Mouse (Mus musculus) neutrophil, adult 83 days (primary cell): Measurements from ENCODE around the gene Fgf23. TPM values are rescaled to one million over a fixed set of nuclear protein-coding genes. Genes with fewer than 3 reads are reported as not detected.

Experiments used
- total RNA-seq, 2 experiments: library from RNA; stranded (reverse); gene quantifications; one replicate each; pipeline ENCODE4 v1.2.4; 2023

Gene Fgf23
- total RNA-seq = not detected

DNA sequence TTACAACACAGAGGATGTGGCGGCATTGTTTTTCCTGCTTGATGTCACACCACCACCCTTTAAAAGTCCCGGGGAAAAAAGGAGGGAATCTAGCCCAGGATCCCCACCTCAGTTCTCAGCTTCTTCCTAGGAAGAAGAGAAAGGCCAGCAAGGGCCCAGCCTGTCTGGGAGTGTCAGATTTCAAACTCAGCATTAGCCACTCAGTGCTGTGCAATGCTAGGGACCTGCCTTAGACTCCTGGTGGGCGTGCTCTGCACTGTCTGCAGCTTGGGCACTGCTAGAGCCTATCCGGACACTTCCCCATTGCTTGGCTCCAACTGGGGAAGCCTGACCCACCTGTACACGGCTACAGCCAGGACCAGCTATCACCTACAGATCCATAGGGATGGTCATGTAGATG, at the start of gene Fgf23:
TSS of gene Fgf23 (plus strand) at position 86 of the 400 bp plus-strand sequence.

DNA sequence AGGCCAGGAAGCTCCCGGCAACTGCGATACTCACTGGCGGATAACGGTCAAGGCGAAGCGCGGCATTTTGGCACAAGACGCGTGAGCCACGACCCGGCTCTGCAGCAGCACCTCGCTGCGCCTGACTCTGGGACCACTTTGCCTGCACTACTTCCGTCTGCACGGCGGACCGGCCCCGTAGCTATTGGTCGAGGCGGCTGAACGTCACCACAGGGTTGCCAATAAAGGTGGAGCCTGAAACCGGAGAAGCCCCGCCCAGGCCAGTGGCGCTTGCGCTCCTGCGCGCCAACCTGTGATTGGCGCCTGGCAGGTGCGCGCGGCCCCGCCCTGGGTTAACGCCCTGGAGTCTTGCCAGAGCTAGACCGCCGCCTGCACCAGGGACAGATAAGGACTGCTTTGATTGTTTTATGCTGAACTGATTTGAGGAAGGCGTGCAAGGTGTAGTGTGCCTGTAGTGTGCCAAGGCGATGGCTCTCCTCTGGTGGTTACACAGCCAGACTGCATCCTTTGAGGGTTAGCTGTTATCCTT, 36.8 kb downstream of the Fgf23 start, which contains the start of gene Tigar:
TSS of gene Tigar (minus strand) at position 156 of the 529 bp plus-strand sequence.

Other genes with a start within 250 kb of the Fgf23 start
- gene Ndufa9, start 223.8 kb upstream of the Fgf23 start, total RNA-seq = 10 to 100 TPM; 39.7 to 46.3 TPM
- gene Akap3, start 219.8 kb upstream of the Fgf23 start, total RNA-seq = not detected
- not detected for gene Dyrk4, start 151.1 kb upstream of the Fgf23 start, total RNA-seq
- 10 to 100 TPM; 19.9 to 31.7 TPM for gene Rad51ap1, start 133.3 kb upstream of the Fgf23 start, total RNA-seq
- 10 to 100 TPM; 23.4 to 23.6 TPM for gene D6Wsu163e, start 132.9 kb upstream of the Fgf23 start, total RNA-seq
- gene Fgf6, start 57.3 kb upstream of the Fgf23 start, total RNA-seq = not detected
- 1 to 10 TPM; 4.3 to 4.7 TPM for gene Tigar, start 36.7 kb downstream of the Fgf23 start, total RNA-seq
- 10 to 100 TPM; 14.5 to 16.7 TPM for gene Ccnd2, start 79.3 kb downstream of the Fgf23 start, total RNA-seq